Mouse (Mus musculus) layer of hippocampus, postnatal 14 days (tissue): ENCODE results near the gene Mageb16. TPM values are rescaled to one million over a fixed set of nuclear protein-coding genes. Genes with fewer than 3 reads are reported as not detected.

ENCODE experiments used
- DNase-seq, 2 experiments: peaks; one replicate each; pipeline ENCODE4 v3.0.0; 2021 to 2022; ENCODE audit warnings: low spot score in 2 of 2, mixed read lengths in 1 of 2
- long read RNA-seq, 2 experiments: library from polyadenylated mRNA; stranded (forward); transcript quantifications; one replicate each; pipeline ENCODE4 v2.0.0; 2021
- total RNA-seq, 2 experiments: library from RNA; stranded (reverse); gene quantifications; 2 replicates each; pipeline ENCODE4 v1.2.3; 2021

The Mageb16 gene
- 1 to 10 TPM; 1.2 to 1.6 TPM for total RNA-seq
- long read RNA-seq, experiment 1: 0 reads
- long read RNA-seq, experiment 2: 0 reads

DNA sequence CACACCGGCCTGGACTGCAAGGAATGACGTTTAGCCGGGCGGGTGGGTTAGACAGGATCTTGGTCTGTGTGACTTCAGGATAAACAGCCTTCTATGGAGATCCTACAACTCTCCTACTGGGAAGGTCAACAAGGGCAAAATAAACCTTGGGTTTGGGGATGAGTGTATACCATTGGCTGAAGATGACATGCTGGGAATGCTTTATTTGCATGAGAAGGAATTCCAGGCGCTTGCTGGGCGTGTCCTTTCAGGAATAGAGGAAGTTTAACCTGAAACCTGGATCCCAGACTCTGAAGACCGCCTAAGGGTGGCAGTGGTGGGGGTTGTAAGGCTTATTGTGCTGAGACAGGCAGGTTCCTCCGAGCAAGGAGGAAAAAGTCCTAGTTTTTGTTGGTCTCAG, at the start of gene Mageb16:
Mageb16 (minus strand) TSS at position 25 of the 400 bp plus-strand sequence.
- no peak for DNase-seq

DNA sequence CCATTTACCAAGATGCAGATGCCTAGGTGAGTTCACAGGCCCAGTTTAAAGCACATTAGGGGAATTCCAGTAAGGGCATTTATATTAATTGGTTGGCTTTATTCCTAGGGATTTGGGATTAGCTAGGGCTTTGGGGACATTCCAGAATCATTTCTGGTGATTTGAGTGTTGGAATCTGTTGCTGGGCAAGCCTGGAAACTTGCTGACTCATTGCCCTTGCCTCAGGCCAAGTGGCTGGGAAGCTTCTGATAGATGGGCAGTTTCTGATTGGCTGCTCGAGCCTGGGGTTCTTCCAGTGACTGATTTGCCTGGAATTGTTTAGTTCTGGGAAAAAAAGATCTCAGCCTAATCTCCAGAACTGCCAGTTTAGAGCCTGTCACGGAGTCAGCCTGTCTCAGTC, 20.1 kb downstream of the Mageb16 start:
- DNase-seq: no peak

DNA sequence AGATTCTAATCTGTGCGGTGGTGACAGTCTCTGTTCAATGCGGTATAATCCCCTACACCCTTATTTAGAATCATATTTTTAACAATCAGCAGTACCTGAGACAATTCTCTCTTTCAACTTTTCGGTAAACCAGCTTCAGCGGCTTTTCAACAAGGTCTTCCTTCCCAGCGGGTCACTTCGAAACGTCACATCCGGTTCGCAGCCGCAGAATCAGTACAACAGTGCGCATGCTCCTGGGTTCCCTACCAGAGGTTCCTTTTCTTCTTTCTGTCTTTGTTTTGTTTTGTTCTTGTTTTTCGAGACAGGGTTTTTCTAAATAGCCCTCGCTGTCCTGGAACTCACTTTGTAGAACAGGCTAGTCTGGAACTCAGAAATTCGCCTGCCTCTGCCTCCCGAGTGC, 35.8 kb downstream of the Mageb16 start:
- no peak for DNase-seq

DNA sequence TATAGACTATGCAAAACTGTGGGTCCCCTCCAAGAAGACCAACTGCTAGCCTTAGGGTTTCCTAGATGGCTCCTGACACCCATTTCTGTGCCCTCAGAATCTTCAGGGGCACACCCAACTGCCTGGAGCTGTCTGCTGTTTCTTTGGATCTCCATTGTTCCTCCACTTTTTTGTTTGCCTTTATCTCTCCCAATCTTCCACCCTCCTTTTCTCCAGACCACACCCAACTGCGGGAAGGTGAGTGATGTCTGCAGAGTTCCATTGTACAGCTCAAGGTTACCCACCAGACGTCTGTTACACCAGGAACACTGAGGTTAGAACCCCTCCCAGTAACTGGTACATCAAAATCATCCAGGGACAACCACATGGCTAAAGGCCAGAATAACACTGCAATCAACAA, 64.8 kb downstream of the Mageb16 start:
- no peak for DNase-seq

Other genes starting within 250 kb of the Mageb16 start
- gene Gm7173, start 154.2 kb downstream of the Mageb16 start, total RNA-seq: 1 to 10 TPM; 1.2 to 1.9 TPM